Mouse (Mus musculus): ENCODE measurements around the gene Srrm4. TPM values are rescaled to one million over a fixed set of nuclear protein-coding genes. Genes with fewer than 3 reads are reported as not detected.

Gene Srrm4
- total RNA-seq, 2 experiments from 2014 or later: 1.6 to 1.9 TPM

DNA sequence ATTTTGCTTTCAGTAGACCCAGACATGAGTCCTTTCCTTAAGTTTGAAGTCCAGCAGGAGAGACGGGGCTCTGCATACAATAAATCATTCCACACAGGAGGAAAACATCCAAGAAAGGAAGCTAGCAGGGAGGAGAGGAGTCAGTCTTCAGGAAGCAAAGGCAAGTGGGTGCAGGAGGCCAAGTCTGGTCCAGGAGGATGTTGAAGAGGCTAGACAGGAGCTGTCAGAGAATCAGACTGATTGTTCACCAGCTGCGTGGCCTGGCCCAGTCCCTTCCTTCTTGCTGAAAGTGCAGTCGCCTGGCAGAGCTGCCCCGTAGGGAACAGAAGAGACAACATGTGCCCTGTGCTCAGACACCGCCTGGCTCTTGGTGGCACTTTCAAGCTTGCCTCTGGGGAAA lies 100.8 kb downstream of the Srrm4 start:
- DNase-seq: peak in 1 of 2 experiments; percentile 9

DNA sequence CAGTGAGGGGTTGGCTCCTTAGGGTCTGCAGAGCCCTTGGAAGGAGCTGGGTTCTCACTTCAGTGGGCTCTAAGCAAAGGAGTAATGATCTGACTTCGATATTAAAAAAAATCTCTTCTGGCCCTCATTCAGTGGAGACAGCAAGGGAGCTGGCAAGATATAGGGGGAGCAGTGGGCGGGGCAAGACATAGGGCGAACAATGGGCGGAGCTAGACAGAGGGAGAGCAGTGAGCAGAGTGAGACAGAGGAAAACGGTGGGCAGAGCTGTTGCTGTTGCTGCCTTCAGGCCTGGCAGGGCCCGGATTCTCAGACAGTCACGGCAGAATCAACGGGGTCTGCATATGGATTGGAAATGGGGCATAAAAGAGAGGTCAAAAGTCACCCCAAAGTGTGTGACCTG lies 102.0 kb downstream of the Srrm4 start:
- no peak for DNase-seq

DNA sequence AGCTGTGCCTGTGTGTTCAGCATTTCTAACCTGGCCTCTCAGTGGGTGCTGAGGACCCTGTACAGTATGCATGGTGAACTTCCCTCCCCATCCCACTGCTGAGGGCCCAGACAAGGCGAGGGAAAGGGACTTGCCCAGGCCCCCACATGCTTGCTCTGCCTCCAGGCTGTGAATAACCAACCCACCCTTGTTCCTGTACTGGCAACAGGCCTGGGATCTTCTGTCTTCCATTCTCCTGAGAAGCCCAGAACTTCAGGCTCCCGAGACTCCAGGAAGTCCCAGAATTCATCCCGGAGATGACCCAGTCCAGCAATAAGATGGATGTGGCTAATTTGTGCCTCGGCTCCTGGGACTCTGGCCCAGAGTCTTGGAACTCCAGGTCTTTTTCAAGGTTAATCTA lies 105.5 kb downstream of the Srrm4 start:
- peak in 1 of 2 experiments; percentile 14 for DNase-seq

DNA sequence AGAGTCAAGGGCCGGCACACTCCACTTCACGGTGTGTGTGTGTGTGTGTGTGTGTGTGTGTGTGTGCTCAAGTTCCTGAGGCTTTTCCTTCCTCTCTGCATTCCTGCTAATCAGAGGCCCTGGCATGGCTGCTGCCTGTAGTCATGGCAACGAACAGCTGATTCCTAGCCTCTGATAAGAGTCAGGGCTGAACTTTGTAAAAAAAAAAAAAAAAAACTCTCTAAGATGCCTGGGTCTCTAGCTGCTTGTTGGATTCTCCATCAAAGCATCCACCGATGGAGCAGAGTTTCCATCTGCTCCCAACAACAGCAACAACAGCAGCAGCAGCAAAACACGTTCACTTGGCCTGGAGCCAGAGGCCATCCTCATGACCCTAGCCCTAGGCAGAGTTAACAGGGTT lies 106.5 kb downstream of the Srrm4 start:
- peak; percentile 71 to 82 for DNase-seq

DNA sequence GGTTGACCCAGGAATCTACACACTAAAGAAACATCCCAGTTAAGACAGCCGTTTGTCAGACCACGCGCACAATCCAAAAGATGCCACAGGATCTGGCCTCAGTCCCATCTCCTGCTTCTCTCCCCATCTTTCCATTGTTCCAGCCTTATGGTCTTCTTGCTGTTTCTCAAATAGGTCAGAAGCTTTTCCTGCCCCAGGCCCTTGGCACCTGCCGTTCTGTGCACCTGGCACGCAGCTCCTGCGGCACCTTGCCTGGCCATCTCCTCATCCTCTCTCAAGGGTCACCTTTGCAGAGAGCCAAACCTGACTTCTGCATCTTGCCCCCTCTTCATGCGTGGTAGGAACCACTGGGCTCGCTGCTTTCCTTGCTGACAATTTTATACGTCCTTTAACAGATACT lies 107.4 kb downstream of the Srrm4 start:
- DNase-seq: no peak

DNA sequence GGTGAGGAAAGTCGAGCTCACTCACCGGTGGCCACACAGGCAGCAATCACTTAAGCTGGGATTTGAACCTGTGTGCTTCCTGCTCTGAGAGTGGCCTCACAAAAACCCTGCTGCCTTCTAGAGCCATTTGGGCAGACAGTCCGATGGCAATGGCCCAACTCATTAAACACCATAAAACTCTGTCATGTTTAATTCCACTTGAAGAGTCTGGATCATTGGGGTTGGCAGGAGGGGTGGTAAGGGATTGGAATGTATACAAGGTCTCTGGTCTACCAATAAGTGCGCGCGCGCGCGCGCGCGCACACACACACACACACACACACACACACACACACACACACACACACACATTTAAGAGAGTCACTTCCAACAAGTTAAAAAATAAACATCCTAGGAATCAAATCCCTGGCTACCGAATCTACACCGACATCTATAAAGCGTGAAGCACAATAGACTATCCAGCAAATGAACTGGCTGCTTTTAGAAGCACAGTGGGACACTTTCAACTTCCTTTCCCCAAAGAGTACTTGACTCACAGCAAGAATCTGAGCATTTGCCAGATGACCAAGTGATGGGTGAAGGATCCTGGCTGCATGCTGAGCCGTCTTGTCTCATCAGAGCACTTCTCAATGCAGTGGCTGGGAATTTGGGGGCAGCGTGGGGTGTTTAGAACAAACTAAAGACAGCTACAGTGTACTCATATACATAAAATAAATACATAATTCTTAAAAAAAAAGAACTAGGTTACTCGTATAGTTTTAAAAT lies 112.8 kb downstream of the Srrm4 start:
- no peak for DNase-seq

DNA sequence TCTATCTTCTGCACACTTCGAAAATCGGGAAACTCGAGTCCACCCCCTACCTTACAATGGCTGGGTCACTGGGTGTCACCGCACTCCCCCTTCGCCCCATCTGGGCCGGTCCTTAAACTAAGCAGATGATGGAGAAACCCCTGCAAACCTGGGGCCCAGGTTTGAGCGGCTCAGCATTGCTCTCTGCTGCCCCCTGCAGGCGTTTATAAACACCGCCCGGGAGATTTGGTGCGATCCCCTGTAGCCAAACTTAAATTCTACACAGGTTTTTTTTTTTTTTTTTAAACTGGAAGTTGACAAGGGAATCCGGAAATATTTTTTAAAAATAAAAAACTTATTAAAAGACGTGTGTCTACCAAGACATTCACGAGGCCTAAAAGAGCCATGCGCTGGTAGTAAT lies 115.6 kb downstream of the Srrm4 start:
- peak; percentile 38 to 64 for DNase-seq

DNA sequence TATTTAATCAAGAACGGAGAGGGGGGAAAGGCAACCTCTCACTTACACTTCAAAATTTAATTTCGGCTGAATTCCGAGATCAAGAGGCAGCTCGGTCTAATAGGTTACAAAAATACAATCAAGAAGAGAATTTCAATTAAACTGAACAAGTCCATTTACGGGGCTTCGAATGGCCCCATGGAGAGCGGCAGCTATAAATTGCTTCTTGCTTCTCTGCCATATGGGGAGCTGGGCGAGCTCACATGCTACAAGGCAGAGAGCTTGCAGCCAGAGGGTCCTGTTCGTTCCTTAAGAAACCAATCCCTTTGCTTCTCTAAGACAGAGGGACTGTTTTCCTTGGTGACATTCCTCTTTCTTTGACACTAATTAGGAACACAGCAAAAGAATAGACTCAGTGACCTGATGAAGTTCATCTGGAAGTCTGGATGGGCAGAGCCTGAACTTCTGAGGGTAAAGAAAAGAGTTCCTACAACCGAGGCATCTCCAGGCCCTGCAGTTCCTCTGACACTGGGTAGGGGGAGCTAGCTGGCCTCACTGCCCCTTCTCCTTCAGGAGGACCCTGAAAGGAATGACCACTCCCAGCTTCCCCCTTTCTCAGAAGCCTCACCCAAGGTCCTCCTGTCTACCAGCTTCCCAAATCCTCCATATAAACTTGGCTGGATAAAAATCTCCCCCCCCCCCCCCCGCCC lies 130.1 kb downstream of the Srrm4 start:
- no peak for DNase-seq

DNA sequence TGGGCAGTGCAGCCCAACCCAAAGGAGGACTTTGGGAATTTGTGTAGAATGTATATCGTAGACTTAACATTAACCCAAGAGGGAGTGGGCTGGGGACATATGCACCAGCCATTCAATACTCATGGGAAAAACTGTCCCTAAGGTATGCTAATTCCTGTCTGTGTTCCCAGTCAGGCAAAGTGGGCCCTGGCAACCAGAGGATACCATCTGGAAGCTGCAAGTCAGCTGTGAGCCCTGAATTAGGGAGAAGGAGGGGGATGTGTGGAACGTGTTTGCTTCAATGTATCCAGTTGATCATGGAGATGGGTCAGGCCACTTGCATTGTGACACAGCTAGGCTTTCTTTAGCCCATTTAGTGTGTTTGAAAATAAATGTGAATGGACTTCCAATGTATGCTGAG lies 131.6 kb downstream of the Srrm4 start:
- DNase-seq: no peak

DNA sequence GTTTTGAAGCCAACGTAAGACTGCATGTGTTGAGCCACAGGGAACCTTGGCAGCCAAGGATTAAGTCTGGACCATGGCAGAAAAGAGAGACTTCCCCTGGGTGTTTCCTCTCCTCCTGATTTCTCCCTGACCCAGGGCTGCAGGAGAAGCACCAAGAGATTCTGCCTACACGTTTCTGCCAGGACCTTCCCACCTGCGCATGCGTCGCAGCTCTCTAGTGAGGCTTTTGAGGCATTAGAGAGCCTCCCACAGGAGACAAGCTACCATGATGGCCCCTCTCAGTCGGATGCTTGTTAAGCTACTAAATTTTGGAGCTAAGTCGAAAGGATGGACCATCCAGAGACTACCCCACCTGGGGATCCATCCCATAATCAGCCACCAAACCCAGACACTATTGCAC lies 133.8 kb downstream of the Srrm4 start:
- no peak for DNase-seq

DNA sequence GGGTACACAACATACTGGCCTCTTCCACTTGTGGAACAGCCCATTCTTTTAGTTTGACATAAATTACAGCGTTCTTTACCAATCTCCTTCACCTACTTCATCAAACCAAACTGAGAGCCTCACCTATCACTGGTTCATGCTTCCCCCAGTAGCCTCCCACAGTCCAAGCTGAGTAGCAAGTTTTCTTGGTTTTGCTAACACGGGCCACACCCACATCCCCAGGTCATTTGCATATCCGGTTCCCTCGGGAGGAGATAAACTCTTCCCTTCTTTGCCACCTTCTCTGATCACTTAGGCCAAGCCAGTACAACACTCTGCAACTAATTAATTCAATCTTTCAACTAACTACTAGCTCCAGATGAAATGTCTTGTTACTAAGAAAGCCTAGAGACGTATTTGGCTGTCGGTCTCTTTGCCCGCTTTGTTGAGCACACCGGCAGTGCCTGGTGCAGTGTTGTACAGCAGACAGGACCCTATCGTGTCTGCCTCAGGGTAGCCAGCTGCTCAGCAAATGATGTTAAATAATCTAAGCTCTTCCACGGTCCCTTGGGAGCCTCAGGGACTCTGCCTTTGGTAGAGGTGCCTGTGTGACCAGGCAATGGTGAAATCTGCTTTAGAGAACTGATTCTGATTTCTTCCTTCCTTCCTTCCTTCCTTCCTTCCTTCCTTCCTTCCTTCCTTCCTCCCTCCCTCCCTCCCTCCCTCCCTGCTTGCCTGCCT lies 134.7 kb downstream of the Srrm4 start:
- DNase-seq: no peak

DNA sequence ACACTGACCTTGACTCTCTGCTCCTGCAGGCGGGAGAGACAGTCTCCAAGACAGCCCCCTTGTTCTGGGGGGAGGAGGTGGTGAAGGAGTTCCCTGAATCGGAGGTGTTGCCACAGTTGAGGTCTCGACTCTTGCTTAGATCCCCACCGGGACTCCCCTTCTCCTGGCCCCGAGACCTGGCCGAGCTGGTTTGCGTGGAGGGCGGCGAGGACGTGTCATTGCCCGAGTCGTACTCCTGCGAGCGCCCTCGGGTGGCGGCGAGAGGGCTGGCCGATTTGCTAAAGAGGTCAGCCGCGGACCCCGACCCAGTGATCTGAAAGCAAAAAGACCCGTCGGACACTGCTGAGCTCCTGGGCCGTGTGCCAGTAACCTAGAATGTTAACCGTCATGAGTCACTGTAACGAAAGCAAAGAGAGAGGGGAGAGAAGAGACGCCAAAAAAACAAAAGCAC lies 138.2 kb downstream of the Srrm4 start:
- peak; percentile 83 to 88 for DNase-seq

DNA sequence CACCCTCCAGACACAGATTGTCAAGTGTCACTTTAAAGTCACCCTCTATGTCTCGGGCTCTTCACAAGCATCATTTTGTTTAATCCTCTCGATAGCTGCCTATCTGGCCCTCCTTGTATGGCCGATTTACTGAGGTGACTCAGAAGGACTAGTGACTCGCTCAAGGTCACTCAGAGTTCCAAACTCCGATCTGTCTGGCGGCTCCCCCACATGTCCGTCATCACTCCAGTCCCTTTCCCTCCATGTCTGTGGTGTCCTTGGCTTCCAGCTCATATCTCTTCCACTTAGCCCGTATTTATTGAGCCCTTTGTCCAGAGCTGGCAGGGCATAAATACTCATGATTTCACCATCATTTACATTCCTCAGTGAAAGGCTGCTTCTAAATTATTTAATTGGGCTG lies 140.7 kb downstream of the Srrm4 start:
- peak; percentile 73 to 75 for DNase-seq

DNA sequence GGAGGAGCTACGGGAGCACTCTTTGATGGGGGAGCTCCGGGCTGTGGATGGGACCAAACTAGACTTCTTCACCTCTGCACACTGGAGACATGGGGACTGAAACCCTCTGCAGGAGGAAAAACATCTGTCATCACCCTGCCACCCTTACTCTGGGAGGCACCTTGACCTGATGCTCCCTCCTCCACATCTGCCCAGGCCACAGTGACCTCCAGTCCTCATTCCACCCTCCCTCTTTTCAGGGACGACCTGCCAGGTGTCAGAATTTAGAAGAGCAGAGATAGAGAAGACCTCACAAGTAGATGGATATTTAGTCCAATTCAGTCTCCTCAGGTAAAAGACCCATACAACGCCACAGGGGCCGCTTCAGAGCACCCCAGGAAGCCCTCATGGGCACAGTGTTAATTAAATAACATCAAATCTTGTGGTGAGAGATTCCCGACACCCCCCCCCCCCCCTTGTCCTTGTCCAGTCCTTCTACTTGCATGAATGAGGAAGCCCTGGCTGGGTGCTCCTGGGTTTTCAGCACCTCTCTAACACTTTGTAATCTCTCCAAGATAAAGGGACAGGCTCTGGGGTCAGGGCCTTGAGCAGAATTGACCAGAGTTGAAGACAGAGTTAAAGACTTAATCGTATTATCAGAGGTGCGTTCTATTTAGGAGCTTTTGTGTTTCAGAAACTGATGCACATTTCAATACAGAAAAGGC lies 141.9 kb downstream of the Srrm4 start:
- no peak for DNase-seq

DNA sequence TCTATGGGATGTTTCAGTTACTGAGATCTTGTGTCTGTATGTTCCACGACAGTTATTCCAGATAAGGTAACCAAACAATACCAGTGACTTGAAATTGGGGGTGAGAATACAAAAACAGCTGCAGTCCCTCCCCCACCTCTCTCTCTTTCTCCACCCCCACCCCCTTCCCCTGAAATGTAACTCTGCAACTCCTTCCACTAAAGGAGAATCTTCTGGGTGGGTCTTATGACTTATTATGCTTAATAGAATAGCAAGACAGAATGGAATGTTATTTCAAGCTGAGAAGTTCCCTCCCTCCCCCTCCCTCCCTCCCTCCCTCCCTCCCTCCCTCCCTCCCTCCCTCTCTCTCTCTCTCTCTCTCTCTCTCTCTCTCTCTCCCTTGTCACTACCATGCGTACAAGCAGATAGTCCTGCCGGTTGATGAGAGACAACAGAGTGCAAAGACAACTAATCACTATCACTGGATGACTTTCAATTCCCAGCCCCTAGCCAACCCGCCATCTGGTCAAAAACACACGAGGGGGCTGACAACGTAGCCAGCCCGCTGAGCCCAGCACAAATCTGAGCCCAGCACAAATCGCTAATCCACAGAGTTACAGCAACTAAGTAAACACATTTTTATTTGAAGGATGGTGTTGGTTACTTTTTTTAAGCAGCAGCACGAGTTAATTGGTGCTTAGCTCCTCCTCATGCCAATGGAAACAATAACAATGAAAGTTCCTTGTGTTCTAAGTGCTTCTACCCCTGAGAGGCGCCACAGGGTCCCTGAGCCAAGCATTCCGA lies 143.0 kb downstream of the Srrm4 start:
- DNase-seq: no peak

DNA sequence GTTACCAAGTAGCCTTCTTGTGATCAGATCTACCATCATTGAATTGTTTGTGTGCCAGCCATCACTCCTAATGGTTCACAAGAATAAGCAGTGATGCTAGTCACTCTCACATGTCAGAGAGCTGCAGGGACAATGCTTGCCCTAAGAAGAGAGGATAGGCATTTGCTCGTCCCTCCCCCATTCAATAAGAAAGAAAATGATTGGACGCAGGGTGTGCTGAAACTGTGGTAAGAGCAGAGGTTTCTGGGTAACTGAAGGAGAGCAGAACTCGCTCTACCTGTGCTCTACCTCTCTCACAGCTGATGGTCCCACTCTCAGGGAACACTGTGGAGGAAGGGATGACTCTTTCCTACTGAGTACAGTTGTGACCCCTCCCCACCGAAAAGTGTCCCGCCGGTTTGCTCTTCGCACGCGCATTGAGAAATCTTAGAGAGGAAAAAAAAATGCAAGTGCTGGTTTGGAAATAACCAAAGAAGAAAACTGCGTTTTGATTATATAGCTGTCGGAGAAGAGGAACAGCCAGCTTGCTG lies 143.7 kb downstream of the Srrm4 start:
- DNase-seq: no peak

DNA sequence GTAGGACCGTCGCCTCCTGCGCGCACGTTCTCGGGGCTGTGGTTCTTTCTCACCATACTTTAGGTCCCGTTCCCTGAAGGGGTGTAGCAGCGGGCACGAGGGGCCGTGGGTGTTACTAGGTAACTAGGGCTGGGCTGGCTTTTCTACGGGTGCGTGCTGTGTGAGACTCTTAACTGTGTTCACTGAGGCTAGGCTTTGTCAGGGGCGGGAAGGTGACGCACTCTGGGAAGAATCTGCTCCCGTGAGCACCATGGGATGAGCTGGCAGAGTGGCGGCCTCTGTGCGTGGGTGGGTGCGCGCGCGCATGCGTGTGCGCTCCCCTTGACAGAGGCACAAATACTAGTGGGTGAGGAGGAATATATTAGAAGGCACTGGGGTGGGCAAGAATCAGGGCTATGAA lies 145.1 kb downstream of the Srrm4 start:
- DNase-seq: no peak

DNA sequence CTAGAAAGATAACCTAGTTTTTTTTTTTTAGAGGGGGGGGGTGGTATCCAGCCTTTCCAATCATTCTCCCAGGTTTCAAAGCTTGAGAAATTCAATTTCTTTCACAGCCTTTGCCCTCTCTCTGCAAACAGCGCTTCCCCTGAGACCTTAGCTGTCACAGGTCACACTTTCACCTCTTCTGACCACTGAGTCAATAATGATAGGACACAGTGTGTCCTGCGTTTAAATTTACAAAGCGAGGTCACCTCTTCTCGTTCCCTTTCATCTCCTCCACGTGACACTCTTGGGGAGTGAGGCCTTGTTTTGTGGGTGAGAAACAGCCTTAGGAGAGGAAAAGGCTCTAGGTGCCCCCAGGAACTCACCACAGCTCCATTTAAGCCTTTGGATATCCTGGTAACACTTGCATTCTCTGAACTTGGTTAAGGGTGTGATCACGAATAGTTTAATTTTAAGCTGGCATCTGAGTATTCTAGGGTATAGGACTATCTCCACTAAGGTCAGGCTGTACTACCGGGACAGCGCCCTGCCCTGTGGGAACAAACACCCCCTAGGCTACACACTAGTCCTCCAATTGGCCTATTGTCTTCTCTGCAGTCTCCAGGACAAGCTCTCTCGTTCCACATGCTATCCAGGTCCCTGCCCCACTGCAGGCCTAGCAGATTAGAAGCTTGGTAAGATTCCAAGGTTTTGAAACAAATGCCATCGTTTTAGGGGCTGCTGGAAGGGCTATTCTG lies 145.8 kb downstream of the Srrm4 start:
- no peak for DNase-seq

DNA sequence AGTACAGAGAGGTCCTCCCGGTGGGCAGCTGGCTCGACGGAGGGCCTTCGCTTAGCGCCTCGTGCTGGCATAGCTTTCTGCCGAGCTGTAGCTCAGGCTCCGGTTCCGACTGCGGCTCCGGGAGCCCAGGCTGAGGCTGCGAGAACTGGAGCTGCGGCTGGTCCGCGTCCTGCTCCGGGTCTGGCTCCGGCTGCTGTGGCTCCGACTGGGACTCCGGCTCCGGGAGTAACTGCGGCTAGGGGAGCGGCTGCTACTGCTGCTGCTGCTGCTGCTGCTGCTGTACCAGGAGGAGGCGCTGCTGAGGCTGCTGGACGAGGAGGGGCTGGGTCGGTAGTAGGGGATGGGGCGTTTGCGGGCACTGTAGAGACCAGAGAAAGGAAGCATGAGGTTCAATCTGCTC lies 147.1 kb downstream of the Srrm4 start:
- DNase-seq: no peak

DNA sequence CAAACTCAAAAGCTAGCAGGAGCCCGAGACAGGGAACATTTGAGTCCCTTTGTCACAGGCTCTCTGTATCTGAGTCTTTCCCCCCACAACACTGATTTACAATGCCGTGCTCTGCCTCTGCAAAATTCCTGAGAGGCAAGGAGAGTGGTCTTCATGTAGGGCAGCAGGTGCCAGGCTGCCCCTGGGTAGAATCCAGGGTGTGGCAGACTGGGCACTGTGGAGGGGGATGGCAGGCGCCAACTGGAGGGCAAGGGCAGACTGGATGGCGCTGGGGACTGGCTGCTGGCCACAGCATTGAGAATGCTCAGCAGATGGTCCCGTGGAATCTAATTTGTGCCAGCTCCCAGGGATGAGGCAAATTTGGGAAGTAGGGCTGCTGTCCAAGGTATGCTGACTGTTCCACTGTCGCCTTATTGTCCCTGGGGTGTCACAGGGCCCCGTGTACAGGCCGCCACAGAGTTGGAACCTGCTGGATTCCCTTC lies 148.1 kb downstream of the Srrm4 start:
- no peak for DNase-seq

Data from adrenal gland, postnatal 36 days (tissue).